Mouse (Mus musculus) ES-Bruce4 (cell line): ENCODE results near the gene Fam83f.

Source experiments
- CTCF ChIP-seq: IDR thresholded peaks from one replicate; pipeline ENCODE4 v1.8.1; 2011; ENCODE audit warnings: low read depth, low read length
- POLR2A ChIP-seq: IDR thresholded peaks from one replicate; pipeline ENCODE4 v1.8.1; 2011; ENCODE audit warnings: low read length; ENCODE audit not compliant: insufficient read depth

- no peak for TF ChIP-seq CTCF
- no peak for TF ChIP-seq POLR2A
These were observed 42.7 kb downstream of the Fam83f start for GRCm38 (mm10) chr15:80714299-80714698.
